Mouse (Mus musculus): ENCODE data around the gene Mlec.

The Mlec gene

GRCm38 (mm10) chr5:115158040-115158983 is at the start of gene Mlec:
Gene Mlec (minus strand): TSS chr5:115158179.
- DNase-seq = peak; percentile 98 to 100

DNA sequence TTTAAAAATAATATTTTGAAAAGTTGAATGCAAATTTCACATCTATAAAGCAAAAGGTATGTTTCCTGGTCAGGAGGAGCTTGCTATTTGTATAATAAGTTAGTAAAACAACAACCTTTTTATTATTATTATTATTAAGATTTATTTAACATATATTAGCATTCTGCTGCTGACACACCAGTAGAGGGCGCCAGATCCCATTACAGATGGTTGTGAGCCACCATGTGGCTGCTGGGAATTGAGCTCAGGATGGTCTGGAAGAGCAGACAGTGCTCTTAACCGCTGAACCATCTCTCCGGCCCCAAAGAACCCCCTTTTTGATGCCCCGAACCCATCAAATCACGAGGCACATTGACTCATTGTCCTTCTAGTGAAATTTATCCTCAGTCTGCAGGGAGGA is 49.3 kb upstream of the Mlec start:
- no peak for DNase-seq

- DNase-seq = peak; percentile 42 to 66
Measured at GRCm38 (mm10) chr5:115204562-115205311, 46.8 kb upstream of the Mlec start.

GRCm38 (mm10) chr5:115203735-115204561 is 46.0 kb upstream of the Mlec start:
- peak; percentile 19 to 26 for DNase-seq

GRCm38 (mm10) chr5:115194626-115195221 is 36.7 kb upstream of the Mlec start:
- DNase-seq = no peak

- DNase-seq = peak; percentile 64 to 65
Measured at GRCm38 (mm10) chr5:115193669-115194625, 36.0 kb upstream of the Mlec start, which contains the start of gene Cabp1. Gene Cabp1 (minus strand): TSS chr5:115194381.

GRCm38 (mm10) chr5:115193226-115193625 is 35.2 kb upstream of the Mlec start:
- peak; percentile 87 to 89 for DNase-seq

GRCm38 (mm10) chr5:115192828-115193195 is 34.8 kb upstream of the Mlec start:
- DNase-seq = no peak

GRCm38 (mm10) chr5:115191880-115192827 is 34.2 kb upstream of the Mlec start:
- DNase-seq = no peak

DNA sequence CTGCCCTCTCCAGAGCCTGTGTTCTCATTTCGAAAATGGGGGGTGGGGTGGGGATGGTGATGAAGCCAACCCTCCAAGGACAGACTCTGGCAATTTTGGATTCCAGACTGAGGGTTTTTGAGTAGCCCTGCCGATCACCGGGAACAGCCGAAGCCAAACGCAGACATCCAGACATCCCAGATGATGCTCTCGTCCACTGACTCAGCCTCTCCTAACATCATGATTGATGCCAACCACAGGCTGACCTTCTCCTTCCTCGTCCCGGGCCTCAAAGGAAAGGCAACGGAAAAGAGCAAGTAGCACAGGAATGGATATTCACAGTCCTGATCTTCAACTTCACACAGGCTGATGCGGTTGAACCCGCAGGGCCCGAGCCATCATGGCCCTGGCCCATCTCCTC is 32.1 kb upstream of the Mlec start:
- DNase-seq = no peak

DNA sequence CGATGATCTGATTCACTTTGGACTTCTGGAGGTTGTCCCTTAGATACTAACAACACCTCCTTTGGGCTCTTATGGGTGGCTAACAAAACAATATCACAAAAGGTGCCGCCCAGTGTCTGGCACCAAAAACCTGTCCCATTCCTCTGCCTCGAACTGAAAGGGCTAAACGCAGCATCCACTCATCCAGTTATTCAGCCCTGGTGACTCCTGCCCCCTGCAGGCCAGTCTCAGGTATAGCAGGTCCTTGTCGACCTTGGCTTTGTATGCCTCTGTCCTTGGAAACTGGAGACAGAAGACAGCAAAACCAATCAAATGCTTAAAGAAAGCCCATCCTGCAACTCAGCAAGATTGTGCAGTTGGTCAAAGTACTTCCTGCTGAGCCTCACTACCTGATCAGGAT is 30.8 kb upstream of the Mlec start:
- peak; percentile 35 to 54 for DNase-seq

DNA sequence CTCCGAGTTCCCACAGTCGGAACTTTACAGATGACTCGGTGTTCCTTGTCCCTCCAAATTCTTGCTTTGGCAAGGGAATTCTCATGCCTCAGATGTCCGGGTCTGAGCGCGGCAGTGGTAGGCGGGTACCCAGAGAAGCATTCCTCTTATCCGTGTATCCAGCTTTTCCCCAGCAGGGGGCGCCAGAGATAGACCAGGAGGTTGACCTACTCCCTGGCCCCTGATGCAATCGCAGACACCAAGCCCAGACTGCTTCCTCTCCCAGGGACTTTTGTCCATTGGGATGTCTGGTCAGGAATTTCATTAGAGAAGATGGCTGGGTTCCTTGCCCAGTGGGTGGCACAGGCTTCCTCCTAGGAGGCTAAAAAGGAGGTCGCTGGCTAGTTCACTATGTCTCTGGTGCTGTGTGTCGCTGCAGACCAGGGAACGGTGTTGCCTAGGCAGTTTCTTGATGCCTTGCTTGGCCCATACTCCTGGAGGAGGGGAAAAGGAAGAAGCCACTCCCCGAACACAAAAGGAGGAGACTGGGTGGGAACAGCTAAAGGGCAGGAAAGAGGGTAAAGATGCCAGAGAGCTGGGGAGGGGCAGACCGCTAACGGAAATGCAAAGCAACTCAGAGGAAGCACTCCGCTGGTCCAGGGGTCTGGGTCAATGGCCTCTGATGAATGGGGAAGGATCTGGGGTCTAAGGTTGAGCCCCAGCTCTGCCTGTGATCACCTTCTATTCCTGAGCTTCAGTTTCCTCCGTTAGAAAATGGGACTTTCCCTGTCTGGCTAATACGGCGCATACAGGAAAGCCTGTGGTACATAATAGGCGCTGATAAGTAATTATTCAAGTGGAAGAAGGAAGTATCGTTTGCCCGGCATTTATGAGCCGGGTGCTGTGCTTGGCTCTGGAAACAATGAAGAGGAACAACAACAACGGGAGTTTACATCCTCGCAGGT is 29.5 kb upstream of the Mlec start:
- peak; percentile 95 to 99 for DNase-seq

DNA sequence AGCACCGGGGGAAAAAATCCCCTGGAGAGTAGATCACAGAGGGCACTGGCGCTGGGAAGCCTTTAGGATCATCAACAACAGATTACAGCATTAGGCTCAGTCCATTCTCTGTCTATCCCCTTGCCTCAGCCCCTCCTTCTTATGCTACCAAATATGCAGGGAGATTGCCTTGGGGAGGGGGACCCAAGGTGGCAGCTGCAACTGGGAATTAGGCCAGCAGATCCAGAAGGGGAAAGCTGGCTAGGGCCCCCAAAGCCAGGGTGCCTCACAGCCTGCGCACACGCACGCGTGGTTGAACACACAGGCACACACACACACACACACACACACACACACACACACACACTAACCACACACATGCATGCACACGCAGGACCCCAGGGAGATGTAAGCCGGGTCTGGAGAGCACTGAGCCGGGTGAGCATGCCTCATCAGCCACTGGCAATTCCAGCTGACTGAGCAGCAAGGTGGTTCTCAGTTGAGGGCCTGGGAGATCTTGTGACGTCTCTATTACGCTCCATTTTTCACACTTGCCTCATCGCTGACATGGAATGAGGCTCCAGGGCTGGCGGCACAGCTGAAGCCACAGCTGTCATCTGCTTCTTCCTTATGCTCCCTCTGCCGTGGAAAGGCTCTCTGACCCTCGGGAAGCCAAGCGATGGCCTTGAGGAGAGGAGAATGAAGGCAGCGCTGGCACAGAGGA is 28.5 kb upstream of the Mlec start:
- DNase-seq = no peak

- DNase-seq = peak; percentile 51 to 64
Measured at GRCm38 (mm10) chr5:115184726-115185125, 26.7 kb upstream of the Mlec start.

- no peak for DNase-seq
Measured at GRCm38 (mm10) chr5:115183482-115183881, 25.5 kb upstream of the Mlec start.

GRCm38 (mm10) chr5:115182925-115183324 is 24.9 kb upstream of the Mlec start:
- DNase-seq = no peak

- DNase-seq = peak; percentile 86 to 88
Measured at GRCm38 (mm10) chr5:115181248-115181940, 23.4 kb upstream of the Mlec start.

Data from kidney, postnatal 25 days (tissue).